Mouse (Mus musculus) brain, embryonic 18.5 days (tissue): ENCODE measurements around the gene Wdr25.
A peak's percentile ranks its signal among the peaks of the same experiment; 100 is the strongest.

Experiments
- DNase-seq: peaks from one replicate; pipeline ENCODE4 v3.0.0-alpha.2; 2012; ENCODE audit warnings: low read depth, low spot score

Gene Wdr25

DNA sequence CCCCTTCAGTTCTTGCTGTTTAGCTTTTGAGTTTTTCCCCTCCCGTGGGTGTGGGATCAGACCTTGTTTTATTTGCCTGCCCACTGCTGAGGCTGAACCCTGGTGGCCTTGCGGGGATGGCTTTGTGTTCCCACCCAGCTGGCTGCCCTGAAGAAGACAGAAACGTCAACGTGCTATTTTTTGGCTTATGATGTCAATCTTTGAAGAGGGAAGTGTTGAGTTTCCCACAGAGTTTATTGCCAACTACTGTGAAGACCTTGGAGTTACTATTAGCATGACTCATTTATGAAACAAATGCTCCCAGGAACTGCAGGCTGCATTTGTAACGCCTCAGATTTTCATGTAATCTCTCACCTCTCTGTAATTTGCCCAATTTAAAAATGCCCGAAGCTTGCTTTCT, 43.4 kb downstream of the Wdr25 start:
- DNase-seq: no peak

DNA sequence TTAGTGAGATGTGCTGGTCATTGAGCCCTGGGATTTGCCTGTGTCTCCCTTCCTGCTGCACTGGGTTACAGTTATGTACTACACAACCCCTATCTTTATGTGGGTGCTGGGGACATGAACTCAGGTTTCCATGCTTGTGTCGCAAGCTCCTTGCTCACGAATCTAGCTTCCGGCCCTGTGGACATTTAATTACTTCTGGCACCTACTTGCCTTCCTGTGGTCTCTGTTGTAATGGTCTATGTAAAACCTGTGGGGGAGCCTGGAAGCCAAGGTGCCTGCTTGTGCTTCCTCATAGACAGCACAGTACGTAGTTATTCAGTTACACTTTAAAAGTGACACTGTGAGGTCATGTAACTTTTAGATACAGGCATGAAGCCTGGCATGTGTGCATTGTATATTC, 44.1 kb downstream of the Wdr25 start:
- DNase-seq: no peak

DNA sequence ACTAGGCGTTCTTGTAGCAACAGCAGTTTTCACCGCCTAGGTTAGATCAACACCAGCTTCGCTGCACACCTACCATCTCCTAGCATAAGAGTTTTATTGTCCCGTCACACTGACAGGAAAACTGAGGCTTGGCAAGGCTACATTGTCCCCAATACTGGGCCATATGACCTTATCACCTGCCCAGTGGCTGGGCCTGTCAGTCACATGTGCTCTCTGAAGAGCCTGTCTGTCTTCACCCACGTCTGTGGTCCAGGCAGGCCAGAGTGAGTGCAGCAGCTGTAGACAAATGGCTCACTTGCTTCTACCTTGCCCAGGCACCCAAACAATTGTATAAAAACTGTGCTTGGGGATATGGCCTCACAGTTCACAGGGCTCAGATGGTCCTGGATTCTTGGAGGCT, 45.4 kb downstream of the Wdr25 start:
- no peak for DNase-seq

DNA sequence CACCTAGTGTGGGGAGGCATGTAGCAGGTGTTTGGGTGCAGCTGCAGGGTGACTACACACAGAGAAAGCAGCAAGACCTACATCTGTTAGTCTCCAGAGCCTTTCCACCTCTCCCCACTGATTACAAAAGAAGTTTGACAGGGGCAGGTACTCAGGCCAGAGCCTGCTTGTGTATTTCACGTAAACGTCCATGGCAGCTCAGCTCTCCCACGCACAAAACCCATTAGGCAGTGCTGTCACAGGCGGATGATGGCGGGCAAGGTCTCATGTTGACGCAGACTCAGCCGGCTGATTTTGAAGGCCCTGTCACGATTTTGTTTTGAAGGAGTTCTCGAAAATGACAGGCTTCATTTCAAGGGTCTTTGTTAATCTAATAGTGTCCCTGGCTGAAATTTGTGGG, 45.9 kb downstream of the Wdr25 start:
- no peak for DNase-seq

DNA sequence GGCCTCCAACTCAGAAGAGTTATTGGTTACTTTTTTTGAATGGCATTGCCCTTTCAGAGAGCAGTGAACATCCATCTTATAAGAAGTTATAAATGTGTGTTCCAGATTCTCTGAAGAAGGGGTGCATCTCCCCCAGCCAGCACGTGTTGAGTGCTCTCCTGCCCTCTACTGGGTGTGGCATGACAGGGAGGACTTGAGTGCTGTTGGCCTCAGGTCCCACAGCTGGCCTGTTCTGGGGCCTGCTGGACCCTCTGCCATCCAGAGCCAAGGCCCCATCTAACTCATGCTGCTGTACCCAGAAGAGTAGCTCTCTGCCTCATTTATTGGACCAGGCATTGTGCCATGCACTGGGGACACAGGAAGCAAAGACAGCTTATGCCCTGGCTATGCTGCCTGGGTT, 46.8 kb downstream of the Wdr25 start:
- DNase-seq: no peak

DNA sequence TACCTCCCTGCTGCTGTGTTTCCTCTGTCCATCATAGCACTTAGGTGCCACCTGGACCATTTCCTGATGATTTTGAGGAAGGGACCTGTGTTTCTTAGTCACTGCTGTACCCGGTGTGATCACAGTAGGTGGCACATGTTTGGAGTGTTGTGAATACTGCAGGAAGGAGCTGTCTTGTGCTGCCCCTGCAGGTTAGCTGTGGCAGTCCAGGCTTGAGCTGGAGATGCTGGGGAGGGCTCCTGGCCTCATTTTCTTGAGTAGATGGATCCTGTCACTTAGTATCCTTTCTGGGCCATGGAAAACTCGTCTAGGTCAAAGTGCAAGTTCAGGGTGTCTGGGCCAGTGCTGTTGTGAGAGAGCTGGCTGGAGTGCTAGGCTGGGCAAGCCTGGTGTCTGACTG, 47.9 kb downstream of the Wdr25 start:
- DNase-seq: no peak

DNA sequence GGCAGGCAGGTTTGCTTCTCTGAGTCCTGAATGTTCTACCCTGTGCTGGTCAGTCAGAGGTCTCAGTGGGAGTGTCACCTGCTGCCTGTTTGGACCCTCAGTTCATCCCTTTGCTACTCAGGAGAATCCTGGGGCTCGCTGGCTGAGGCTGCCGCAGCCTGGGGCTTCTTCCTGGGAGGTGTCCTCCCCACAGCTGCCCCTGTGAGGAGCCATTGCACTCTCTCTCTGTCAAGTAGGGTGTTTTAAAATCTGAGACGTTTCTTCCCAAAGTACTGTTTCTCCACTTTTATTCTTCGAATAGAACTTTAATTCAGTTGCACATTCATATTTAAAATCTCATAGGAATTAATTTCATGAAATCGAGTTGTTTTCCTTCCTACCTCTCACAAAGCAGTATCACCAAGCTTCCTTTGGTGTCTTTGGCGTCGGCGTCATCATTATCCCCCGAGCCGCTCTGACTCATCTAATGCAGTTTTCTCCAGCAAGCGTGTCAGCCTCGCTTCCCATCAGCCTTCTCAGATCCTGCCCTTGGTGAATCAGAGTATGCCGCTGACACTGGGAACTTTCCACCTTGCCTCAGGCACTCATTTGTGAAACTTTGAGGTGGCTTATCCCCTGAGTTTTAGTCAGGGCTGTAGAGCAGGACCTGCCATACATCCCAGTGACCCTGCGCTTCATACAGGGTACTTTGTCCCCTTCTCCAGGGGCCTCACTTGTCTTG, 48.9 kb downstream of the Wdr25 start:
- DNase-seq: no peak

DNA sequence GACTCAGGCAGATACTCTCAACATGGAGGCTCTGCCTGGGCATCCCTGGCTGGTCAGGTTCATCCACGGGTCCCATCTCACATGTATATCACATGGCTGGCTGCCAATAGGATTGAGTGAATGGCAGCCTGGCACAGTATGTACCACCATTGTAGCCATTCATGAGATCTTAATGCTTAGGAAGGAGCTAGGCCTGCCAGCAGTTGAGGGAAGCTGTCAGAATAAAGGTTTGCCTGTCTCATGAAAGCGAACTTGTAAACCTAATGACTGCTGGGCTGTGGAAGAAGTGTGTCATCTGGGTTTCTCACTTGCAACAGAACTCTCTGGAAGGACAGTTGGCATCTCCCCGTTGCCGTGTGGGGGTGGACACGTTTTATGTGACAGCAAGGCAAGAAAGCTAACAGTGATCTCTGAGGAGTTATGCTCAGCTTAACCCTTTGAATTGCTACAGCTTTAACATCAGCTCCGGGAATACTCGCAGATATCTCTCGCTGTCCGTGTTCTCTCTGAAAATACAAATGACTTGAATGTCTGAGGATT, 59.6 kb downstream of the Wdr25 start:
- DNase-seq: no peak

DNA sequence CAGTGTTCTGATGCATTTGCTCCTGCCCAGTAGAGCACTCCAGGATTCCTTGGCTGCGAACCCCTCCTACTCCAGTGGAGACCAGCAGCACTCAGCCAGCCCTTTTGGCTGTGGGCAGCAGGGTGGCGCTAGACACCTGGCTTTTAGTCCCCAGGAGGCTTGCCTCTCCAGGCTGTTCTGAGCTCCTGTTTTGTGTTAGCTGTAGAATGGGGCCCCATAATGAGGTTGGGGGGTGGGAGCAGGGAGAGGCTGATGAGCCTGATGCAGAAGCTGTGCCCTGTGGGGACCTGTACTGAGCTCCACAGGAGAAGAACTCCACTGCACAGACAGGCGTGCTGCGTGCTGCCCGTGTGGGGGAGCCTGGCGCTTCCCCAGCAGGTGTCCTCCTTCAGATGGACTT, 60.4 kb downstream of the Wdr25 start:
- no peak for DNase-seq

DNA sequence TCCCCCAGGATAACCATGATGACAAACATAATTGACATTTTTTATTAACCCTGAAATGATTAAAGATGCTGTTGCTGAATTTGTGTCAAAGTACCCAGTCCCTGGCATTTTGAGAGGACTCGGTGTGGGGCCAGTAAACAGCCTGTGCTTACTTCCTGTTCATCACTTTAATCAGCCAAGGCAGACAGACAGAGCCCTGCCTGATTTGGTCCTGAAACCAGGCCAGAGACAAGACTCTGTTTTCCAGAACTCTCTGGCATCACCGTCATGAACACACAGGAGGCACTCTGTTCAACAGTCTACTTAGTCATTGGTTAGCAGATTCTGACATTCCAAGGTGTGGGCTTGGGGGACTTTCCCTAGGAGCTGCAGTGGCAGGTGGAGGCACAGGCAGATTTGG, 61.0 kb downstream of the Wdr25 start:
- DNase-seq: no peak

DNA sequence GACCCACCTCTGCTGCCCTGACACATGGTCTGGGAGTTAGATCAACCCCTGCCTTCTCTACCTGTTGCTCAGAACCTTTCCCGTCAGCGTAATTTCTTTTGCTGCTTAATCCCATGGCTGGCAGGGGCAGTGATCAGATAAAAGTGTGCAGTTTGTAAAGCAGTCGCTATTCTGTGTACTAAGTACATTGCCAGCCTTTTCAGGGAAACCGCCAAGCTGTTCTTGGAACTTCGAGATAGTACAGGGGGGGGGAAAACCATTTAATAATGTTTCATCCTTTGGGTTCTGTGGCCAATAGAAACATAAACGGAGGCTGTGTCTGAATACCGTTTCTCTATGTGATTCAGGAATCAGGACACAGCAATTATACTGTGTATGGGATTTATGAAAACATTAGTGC, 65.1 kb downstream of the Wdr25 start:
- DNase-seq: no peak

DNA sequence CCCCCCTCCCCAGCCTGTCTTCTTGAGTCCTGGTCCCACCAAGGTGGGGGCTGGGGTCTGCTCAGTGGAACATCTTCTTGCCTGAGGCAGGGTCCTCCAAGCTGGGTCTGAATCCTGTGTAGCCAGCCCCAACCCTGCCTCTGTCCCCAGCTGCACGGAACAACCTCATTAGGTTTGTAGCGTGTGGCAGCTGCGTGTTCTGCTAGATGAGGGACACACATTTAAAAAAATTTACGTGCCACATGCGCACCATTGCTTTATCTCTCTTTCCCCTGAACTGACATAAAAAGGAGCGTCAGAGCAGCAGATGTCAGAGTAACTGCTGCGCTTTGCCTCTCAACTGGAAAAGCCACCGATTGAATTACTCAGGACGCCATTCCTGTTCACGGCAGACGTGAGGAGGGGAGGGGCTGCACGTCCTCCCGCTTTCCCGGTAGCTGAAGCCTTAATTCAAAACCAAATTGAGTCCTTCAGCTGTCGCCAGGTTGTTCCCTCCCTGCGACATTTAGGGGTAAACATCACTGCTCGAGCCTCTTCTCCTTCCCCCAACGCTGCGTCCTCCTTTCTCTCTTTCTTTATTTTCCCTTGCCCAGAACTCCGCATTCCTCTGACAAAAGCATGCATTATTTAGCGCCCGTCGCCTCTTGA, 65.7 kb downstream of the Wdr25 start:
- no peak for DNase-seq

DNA sequence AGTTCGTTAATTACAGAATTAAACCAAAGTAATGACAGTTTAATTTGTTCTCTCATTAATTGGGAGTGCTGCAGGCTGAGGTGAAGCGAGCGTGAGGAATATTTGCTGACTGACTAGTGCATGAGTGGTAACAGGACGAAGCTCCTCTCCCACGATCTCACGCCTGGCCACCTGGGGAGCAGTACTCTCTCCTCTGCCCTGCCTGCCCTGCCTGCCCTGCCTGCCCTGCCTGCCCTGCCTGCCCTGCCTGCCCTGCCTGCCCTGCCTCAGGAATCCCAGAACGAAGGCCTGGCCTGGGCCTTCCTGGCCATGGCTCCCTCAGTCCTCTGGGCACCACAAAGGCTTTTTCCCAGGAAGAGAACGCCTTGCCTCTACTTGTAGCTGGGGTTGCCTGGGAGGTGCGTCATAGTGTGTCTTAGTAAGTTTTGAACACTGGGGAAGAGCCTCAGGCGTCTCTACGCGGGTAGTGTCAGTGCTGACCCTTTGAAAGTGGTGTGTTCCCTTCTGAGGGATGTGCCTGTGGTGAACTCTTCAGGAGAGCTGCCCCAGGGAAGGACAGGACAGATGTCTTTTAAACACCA, 66.3 kb downstream of the Wdr25 start:
- DNase-seq: no peak

DNA sequence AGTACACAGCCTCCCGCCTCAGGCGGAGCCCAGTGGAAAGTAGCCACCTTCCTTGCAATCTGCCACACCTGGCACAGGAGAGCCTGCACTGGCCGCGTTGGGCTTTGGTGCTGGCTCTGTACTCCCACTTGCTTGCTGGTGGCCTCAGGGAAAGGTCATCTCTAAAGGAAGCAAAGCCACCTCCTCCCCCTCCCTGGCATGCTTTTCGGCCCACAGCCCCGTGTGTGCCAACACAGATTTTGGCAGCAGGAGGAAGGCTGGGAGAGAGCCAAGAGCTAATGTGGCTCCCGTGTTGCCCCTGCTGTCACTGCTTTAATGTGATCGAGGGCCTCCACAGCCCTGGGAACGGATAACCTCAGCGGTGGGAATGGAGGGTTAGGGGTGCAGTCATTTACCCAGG, 66.8 kb downstream of the Wdr25 start:
- peak; percentile 46 for DNase-seq

DNA sequence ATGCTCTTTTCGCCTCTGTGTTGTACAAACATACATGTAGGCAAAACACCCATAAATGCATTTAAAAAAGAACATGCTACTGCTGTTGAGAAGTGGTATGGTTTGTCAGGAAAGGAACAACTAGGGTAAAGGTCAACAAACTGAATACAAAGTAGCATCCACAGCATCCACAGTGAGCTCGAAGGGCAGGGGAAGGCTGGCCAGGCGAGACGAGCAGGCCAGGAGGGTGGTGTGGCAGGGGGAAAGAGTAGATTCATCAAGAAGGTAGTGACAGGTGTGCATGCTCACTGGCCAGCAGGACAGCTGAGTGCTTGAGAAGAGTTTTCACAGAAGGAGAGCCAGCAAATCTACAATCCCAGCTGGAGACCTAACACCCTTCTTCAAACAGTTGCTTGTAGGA, 74.2 kb downstream of the Wdr25 start:
- no peak for DNase-seq

DNA sequence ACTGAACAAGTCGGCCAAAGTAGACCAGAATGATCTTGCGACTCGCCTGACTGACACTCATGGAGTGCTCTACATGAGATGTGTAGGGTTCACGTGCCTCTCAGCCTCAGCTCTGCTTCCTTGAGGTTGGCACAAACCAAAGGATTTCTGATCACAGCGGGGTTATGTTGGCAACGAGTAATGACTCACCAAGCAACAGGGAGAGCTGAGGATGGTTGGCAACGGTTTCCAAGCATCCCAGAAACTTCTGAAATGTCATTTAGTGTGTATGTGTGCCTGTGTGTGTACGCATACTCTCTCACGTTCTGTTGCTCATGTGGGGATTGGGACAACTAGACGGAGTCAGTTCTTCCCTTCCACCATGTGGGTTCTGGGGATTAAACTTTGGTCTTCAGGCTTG, 74.6 kb downstream of the Wdr25 start:
- DNase-seq: no peak

DNA sequence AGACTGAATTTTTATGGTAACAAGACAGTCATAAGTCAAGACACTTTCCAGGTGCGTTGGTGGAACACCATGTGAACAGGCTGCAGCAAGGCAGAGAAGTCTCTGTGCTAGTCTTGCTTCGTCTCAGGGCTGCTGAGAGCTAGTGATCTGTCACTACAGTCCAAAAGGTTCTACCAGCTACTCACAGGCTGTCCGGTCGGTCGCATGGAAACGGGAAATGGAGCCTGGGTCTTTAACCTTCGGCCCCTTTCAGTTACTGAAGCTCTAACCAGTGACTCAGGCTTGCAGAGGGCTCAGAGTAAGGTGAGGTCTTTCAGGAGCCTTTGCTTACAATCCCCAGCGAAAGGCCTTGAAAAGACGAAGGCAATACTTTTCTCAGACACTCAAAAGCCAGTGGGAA, 78.0 kb downstream of the Wdr25 start:
- DNase-seq: no peak

DNA sequence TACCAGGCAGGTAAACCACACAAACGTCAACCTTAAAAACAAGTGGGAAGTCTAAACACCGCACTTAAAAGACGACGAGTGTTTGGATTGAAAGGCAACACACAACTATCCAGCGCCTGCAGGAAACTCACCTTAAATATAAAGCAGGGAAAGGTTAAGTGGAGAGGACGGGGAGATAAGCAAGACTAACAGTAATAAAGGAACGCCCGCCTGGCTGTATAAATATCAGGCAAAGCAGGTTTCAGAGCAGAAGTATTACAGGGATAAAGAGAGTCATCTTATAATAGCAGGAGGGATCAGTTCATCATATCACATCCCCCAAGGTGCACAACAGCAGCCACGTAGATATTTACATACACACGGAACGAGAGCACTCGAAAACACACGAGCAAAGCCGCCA, 78.8 kb downstream of the Wdr25 start:
- no peak for DNase-seq

DNA sequence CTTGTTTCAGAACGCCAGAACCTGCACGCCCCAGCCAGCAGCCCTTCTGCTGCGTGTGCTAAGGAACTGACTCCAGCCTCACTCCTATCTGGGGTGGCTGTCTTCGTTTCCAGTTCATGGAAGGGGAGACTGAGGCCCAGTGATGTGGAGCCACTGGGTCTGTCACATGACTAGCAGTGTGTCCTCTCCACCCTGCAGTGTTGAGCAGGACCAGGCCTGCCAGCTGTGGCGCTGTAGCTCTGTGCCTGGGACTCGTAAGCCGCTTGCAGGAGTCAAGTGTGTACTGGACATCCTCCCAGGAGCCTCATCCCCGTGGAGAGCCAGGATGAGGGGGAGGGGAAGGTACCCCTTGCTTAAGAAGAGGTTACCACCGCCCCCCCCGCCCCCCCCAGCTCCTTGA, 86.5 kb downstream of the Wdr25 start:
- DNase-seq: no peak

DNA sequence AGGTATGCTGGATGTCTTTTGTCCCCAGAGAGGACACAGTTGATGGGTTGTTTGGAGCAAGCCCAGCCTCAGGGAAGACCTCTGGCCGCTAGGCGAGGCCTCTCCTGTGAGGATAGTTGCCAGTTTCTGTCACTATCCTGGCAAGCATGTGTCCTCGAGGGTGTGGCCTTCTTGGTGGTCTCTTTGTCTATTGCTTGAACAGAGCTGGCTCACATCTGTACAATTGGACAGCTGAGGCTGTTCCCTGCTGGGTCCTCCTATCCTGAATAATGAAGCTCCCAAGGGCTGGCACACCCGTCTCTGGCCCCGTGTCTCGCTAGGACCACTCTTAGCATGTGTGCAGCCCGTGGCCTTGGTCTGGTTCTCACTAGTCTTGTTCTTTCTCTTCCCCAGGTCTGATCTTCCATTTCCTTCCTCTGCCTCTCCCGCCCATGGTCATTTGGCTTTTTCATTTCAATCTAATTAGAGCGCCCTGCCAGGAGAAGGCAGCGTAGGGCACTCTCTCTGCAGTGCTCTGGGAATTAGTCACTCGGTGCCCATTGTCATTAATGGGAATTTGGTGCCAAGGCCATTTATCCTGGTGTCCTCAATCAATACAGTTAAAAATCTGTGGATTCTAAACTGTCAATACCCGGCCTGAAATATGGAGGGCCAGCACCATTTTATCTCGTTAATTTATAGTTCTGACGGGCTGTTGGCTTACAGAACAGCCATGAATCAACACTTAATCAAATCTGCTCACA, 88.7 kb downstream of the Wdr25 start:
- DNase-seq: no peak

DNA sequence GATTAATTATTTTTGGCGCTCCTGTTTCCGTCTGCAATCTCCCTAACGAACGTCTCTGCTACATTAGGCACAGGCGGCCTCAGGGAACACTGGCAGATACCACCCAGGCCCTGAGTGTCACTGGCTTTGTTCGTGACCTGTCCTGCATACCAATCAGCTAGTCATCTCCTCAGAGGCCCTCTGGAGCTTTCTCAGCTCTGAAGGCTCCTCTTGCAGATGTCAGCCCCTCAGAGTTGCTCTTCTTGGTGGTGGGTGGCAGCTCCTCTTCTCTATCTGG, 89.2 kb downstream of the Wdr25 start:
- no peak for DNase-seq

DNA sequence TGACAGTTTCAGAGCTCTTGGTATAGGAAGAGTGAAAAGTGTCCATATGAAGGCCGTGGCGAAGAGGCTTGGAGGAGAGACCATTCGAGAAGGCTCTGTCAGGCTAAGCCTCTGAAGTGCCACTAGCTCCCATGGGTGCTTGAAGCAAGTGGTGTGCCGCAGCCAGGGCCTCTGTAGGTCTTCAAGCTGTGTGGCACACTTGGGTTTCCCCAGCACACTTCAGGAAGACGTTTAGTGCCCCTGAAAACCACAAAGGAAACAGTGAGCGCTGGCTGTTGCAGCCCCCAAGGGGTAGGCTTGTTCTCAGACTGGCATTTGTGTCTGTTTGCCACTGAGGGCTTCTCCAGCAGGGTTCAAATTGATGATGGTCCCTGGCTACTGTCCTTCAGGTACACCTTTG, 90.1 kb downstream of the Wdr25 start:
- DNase-seq: no peak

DNA sequence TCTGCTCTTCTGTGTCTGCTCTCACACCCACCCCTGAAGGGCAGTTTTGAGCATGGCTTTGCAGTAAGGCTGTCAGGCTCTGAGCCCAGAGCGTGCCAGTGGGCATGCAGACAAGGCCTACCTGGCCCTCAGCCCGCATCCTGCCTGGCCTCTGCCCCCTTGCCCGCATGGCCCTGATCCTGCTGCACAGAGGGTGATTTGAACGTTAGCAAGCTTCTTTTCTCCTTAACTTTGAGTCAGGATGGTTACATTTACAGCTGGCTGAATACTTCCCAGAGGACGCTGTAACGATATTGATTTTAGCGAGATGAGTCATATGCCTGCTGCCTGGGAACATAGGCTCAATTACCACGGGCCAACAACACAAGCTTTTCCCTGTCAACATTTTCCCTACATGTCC, 91.0 kb downstream of the Wdr25 start:
- DNase-seq: no peak
